Mouse (Mus musculus) forebrain, embryonic 16.5 days (tissue): ENCODE results near the gene Has1. TPM values are rescaled to one million over a fixed set of nuclear protein-coding genes. Genes with fewer than 3 reads are reported as not detected.

ENCODE experiments used
- ATAC-seq: fragments of 200-750 bp; cut with Nextera tagmentation; 2 replicates; pipeline ENCODE4 v1.8.0; 2017; ENCODE audit warnings: mild to moderate bottlenecking, moderate library complexity
- H3K27ac ChIP-seq: fragments of 300-500 bp; sonication (generic); 2 replicates; pipeline ENCODE4 v1.5.1; 2014; ENCODE audit warnings: low read length, control low read depth
- H3K27me3 ChIP-seq: fragments of 300-500 bp; sonication (generic); replicated peaks from 2 replicates; pipeline ENCODE4 v1.6.1; 2014; ENCODE audit warnings: low read length; ENCODE audit not compliant: control insufficient read depth, insufficient read depth
- H3K36me3 ChIP-seq: fragments of 300-500 bp; sonication (generic); 2 replicates; pipeline ENCODE4 v1.6.1; 2014; ENCODE audit not compliant: control insufficient read depth, insufficient read depth
- H3K4me1 ChIP-seq: fragments of 300-500 bp; sonication (generic); replicated peaks from 2 replicates; pipeline ENCODE4 v1.6.1; 2014; ENCODE audit warnings: low read length; ENCODE audit not compliant: control insufficient read depth, insufficient read depth
- H3K4me2 ChIP-seq: fragments of 300-500 bp; sonication (generic); 2 replicates; pipeline ENCODE4 v1.6.1; 2014; ENCODE audit warnings: mild to moderate bottlenecking, low read length, control low read depth
- H3K4me3 ChIP-seq: fragments of 300-500 bp; sonication (generic); replicated peaks from 2 replicates; pipeline ENCODE4 v1.5.1; 2014; ENCODE audit warnings: mild to moderate bottlenecking, low read length, control low read depth
- H3K9ac ChIP-seq: fragments of 300-500 bp; sonication (generic); replicated peaks from 2 replicates; pipeline ENCODE4 v1.6.1; 2014; ENCODE audit warnings: low read depth, low read length, control low read depth
- H3K9me3 ChIP-seq: fragments of 300-500 bp; sonication (generic); 2 replicates; pipeline ENCODE4 v1.6.1; 2016; ENCODE audit warnings: low read length; ENCODE audit not compliant: control insufficient read depth
- WGBS: fragments of 180-500 bp; shearing (Covaris S2); extraction: QIAGEN DNeasy Blood & Tissue Kit; methylation state at CpG from one replicate; pipeline ENCODE4 v1.1.7; 2014; 5-methylcytosine and 5-hydroxymethylcytosine counted together
- microRNA counts: library from miRNA; unstranded; fragments of <30 nt; microRNA quantifications from one replicate; lab custom pipeline; 2016
- microRNA-seq: library from miRNA; unstranded; fragments of <30 nt; microRNA quantifications from one replicate; pipeline ENCODE4, GENCODE M21; 2017
- polyA plus RNA-seq: library from polyadenylated mRNA; unstranded; fragments of >200 nt; fragmentation: Nextera tagmentation; extraction: Ambion mirVana; gene quantifications from 2 replicates; pipeline ENCODE4 v1.2.1, GENCODE M21; 2015

The Has1 gene
- polyA plus RNA-seq, 1 experiment from 2014 or later = 0.92 TPM

DNA sequence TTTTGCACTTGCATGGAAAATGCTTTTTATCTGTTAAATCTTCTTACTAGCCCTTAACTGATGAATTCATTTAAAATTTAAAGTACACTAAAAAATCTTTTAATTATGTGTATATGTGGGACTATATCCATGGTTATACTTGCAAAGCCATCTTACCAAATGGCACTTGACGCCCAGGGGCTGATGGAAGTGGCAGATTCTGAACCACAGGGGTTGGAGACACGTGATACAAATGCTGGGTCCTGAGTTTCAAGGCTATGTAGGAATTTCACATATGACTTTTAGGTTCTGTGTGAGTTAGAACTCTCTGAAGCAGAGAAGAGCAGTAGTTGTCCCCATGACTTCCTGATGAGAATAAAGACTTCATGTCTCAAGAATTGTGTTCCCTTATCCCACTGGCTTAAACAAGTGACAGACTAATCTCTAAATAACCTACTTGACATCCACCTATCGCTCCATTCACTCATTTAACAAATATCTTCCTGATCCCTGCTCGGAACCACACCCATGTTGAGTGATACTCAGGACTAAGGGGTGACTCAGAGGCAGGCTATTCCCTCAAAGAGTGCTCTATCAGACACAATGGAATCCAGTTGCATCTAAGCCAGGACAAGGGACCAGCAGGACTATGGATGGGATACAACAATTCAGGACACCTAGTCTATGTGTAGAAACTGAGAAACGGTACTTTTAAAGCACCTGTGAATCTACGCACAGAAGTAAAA lies 31.2 kb downstream of the Has1 start:
- no peak for ATAC-seq
- Histone ChIP-seq H3K9me3 (no peaks in the 10 kb centered on the region), H3K27me3 (no peaks in the 10 kb centered on the region), H3K4me3 (no peak overlapping the region), H3K4me2 (no peak overlapping the region), H3K9ac (no peak overlapping the region), H3K36me3 (no peaks in the 10 kb centered on the region), H3K4me1 (peaks cover 5% of the 10 kb centered on the region), H3K27ac (no peak overlapping the region)
- WGBS = 81% methylated on average over 6 of the region's 6 CpGs

DNA sequence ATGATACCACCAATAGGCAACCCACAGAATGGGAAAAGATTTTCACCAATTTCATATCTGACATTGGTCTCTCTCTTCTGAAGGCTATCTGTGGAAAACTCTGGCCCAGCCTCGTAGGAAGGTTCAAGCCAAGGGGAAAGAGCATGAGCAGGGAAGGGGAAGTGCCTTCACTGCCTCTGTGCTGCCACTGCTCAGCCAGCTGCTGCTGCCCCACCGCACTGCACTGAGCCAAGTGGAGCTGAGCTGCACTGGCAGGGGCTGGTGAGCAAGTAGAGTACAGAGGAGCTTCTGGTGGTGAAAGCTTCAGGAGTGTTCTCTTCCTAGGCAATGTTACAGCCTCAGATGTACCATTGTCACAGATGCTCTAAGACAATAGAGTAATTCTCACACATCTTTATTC lies 59.5 kb downstream of the Has1 start:
- H3K9me3 ChIP-seq = no peaks in the 10 kb centered on the region
- 51% methylated on average over 2 of the region's 2 CpGs for WGBS
- no peaks in the 10 kb centered on the region for H3K27me3 ChIP-seq
- H3K4me3 ChIP-seq = no peak overlapping the region
- H3K27ac ChIP-seq = no peak overlapping the region
- H3K4me1 ChIP-seq = no peaks in the 10 kb centered on the region
- H3K36me3 ChIP-seq = no peaks in the 10 kb centered on the region
- ATAC-seq = no peak
- no peak overlapping the region for H3K9ac ChIP-seq
- H3K4me2 ChIP-seq = no peak overlapping the region

MicroRNAs encoded within 50 kb of the gene (microRNA counts, 519-probe panel; counts per million panel counts)
- microRNA mmu-let-7e (lab: Ali Mortazavi, UCI) (4,221 counts per million, percentile 95 among the panel's probes with 10 or more counts), microRNA mmu-miR-125a-3p (lab: Ali Mortazavi, UCI) (2,880 counts per million, percentile 74 among the panel's probes with 10 or more counts), microRNA mmu-miR-125a-5p (lab: Ali Mortazavi, UCI) (4,654 counts per million, percentile 97 among the panel's probes with 10 or more counts), microRNA mmu-miR-99b (lab: Ali Mortazavi, UCI) (3,738 counts per million, percentile 91 among the panel's probes with 10 or more counts)

Small RNAs within 50 kb of the gene (microRNA-seq; reads per million reads assigned to microRNA genes)
- gene Gm25927 (not detected), gene Mir125a (5,916 reads per million, percentile 92 among the genes with 10 or more reads in this experiment), gene Mir99b (23,500 reads per million, percentile 98 among the genes with 10 or more reads in this experiment), gene Mirlet7e (not detected)

Other genes with a start within 250 kb of the Has1 start
- gene Lnpep, start 230.2 kb downstream of the Has1 start, polyA plus RNA-seq = 8.0 and 10.3 TPM in 2 replicates
- gene Vmn2r90, start 151.5 kb downstream of the Has1 start, polyA plus RNA-seq = 0.08 TPM in 1 of 2 replicates, not detected in the other
- gene Spaca6, start 28.0 kb downstream of the Has1 start, polyA plus RNA-seq = 19.0 and 30.7 TPM in 2 replicates
- not detected in 2 replicates for gene Fpr1, start 28.7 kb upstream of the Has1 start, polyA plus RNA-seq
- not detected in 2 replicates for gene Fpr2, start 32.6 kb upstream of the Has1 start, polyA plus RNA-seq
- gene Fpr3, start 32.6 kb upstream of the Has1 start, polyA plus RNA-seq = not detected in 2 replicates
- not detected in 2 replicates for gene Fpr-rs4, start 166.5 kb upstream of the Has1 start, polyA plus RNA-seq
- not detected in 2 replicates for gene Vmn2r124, start 194.2 kb upstream of the Has1 start, polyA plus RNA-seq
- gene Vmn2r91, start 229.8 kb upstream of the Has1 start, polyA plus RNA-seq = not detected in 2 replicates